Mouse (Mus musculus) retina, postnatal 7 days (tissue): ENCODE data around the gene Arhgap45.
"Not testable (repeated sequence)": the region's sequence is repeated elsewhere in the genome, so short reads cannot be mapped to it uniquely, and the experiment has no call there.

Experiments used
- DNase-seq: peaks from one replicate; pipeline ENCODE4 v3.0.0-alpha.2; 2012; ENCODE audit warnings: low read depth, low spot score

Arhgap45 gene

DNA sequence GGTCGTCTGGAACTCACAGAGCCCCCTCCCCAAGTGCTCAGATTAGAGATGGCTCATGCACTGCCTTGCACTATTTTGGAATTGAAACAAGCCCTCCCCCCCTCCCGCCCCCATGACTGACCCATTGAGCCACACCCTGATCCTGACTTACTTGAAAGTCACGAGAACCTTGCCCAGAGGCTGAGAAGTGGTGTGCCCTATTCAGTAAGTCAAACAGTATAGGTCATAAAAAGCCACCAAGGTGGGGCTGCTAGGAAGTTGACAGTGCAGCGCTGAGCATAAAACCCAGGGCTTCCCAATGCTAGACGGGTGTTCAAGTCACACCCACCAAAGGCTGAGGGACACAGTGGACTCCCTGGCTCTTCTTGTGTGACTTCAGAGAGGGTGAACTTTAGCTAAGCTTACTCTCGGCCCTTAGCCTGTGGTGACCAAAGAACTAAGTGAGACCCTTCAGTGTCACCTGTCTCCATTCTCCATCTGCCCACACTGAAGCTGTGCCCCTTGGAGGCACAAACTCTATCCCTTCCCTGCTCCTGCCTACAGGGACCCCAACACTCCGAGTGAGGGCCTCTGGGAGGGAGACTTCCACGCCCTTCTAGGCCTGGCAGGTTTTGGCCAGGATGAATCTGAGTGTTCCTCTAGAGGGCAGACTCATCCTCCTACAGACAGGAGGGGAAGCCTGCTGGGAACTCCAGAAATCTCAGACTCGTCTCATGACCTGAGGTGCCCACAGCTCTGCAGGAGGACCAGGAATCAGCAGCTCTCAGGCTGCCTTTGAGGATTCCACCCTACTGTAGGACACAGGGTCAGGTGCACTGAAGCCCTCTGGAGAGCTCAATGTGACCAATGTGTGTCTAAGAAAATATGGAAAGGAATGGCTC lies 17.3 kb downstream of the Arhgap45 start:
- DNase-seq = no peak

GRCm38 (mm10) chr10:80035148-80035547 lies 18.7 kb downstream of the Arhgap45 start:
- DNase-seq = no peak

GRCm38 (mm10) chr10:80035686-80036085 lies 19.2 kb downstream of the Arhgap45 start:
- no peak for DNase-seq

- no peak for DNase-seq
Observed at GRCm38 (mm10) chr10:80036832-80037231, 20.4 kb downstream of the Arhgap45 start.

DNA sequence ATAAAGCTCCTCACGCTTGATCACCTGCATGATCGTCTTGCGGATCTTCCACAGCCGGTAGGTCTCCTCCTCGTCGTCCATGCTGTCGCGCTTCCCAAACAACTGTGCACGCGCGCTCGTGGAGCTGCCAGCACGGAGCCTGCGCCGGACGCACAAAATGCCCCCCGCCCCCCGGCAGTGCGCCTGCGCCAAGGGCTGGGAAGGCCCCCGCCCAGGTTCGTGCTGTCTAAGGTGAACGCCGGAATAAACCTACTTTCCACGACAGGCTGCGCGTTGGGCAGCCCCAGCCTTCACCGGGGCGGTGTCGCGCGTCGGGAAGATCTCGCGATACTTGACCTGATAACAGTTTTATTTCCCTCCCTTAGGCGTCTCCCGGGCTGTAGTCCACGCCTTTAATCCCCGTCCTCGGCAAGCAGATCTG lies 23.1 kb downstream of the Arhgap45 start, which contains the start of gene Polr2e:
Gene Polr2e (minus strand): TSS at position 237 of the 421 bp plus-strand sequence.
- DNase-seq = peak; percentile 98

GRCm38 (mm10) chr10:80041409-80042060 lies 25.1 kb downstream of the Arhgap45 start:
- DNase-seq = not testable (repeated sequence)

- no peak for DNase-seq
Observed at GRCm38 (mm10) chr10:80044087-80044486, 27.6 kb downstream of the Arhgap45 start.

DNA sequence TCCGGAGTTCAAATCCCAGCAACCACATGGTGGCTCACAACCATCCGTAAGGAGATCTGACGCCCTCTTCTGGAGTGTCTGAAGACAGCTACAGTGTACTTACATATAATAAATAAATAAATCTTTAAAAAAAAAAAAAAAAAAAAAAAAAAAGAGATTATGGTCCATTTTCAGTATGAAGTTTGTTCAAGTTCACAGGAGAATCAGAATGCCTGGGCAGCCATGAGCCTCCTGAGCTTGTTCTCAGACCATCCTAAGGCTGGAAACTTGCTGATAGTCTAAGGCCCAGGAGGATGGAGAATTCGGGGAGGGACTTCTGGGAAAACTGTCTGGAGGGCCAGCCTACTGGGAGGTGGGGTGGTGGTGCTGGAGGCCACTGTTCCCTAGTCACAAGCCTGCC lies 28.9 kb downstream of the Arhgap45 start:
- not testable (repeated sequence) for DNase-seq

DNA sequence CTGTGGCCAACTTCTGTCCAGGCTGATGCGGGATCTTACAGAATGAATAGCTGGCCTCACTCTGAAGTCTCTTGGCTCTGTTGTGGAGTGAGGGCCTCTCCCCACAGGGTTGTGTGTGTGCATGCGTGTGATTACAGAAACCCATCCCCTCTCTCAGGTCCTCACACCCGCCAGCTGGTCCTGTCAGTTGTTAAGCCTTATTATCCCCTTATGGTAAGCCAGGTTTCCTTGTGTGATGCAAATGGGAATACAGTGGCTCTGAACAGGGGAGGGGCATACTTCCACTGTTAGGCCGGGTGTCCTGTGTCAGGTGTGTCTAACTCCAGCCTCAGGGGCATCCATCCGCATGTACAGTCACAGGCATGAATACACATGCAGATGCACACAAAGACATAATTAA lies 29.3 kb downstream of the Arhgap45 start:
- DNase-seq = peak; percentile 64

DNA sequence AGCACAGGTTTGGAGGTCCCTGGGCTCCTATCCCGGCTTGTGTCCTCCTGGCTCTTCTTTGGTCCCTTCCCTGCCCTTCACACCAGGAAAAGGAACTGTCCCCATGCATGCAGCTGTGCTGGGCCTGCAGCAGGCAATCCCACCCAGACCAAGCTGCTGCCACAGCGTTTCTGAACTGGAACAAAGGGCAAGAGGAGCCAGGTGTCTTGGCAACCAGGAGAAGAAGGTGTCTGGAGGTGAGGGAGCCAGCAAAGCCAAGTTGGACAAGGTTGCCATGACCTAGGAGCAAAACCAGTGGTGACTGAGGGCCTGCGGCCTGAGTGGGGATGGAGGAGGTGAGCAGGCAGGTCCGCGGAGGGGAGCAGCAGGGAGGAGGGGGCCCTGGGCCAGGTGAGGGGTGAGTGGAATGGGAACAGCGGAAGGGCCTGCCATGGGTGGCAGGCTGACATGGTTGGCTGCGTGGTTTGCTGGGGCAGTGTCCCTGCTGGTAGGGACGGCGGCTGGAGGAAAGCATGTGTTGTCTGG lies 30.6 kb downstream of the Arhgap45 start, which contains the start of gene Gpx4:
Gene Gpx4 (plus strand): TSS at position 126 of the 525 bp plus-strand sequence.
- DNase-seq = no peak

DNA sequence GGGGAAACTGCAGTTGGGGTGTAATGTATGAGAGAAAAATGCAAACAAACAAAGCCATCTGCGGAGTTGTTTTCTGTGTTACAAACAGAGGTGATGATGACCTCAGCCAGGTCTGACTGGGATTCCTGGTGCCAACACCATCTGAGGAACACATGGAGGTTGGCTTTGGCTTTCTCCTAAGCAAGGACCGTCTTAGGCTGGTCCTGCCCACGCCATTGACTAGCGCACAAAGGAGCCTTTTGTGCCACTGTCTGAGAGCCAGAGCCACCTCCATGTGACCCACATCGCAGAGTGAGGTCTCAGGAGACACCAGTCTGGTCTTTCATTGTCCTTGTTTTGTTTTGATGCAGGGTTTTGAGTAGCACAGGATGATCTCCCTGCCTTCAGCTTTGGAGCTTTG lies 31.9 kb downstream of the Arhgap45 start:
- DNase-seq = no peak

- DNase-seq = no peak
Observed at GRCm38 (mm10) chr10:80048834-80049233, 32.4 kb downstream of the Arhgap45 start.

DNA sequence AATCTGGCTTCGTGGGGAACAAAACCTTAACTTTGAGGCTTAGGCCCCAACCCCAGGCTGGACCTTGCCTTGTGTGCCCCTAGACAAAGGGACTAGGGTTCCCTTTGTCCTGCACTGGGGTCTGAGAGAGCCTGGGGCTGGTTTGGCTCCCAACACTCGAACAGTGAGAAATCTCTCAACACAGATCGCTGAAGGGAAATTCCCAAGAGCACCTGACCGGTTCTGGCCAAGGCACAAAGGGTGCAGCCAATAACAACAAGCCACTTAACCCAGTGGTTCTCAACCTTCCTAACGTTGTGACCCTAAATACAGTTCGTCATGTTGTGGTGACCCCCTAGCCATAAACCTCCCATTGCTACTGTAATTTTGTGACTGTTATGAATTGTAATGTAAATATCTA lies 33.8 kb downstream of the Arhgap45 start:
- no peak for DNase-seq

DNA sequence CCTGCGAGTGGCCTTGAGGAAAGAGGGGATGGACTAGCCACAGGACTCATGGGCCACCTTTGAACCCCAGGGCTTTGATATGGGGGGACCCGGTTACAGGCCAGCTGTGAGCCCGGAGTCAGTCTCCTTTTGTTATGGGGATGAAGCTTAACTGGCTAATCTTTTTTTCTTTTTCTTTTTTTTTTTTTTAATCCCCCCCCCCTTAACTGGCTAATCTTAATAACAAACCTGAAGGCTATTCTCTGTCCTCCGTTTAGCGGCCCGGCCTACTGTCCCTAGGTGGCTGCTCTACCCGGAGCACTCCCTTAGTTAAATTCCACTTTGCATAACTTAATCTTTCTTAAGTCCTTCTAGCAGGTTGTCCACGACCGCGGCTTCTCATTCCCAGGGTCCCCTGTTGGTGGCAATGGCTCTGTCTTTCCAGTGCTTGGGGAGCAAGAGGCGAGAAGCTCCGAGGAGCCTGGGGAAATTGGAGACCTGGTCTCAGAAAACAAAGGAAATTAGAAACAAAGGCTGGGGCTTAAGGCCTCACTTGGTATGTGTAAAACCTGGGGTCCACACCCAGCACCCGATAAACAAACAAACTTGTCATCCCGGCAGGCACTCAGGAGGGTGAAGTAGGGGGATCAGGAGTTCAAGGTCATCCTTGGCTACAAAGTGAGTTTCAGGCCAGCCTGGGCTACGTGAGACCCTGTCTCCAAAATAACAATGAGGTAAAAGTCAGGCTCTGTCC lies 34.6 kb downstream of the Arhgap45 start:
- DNase-seq = no peak

GRCm38 (mm10) chr10:80051618-80052373 lies 35.3 kb downstream of the Arhgap45 start:
- DNase-seq = peak; percentile 67

GRCm38 (mm10) chr10:80052374-80052764 lies 35.9 kb downstream of the Arhgap45 start:
- no peak for DNase-seq

GRCm38 (mm10) chr10:80053259-80053780 lies 36.9 kb downstream of the Arhgap45 start:
- peak; percentile 100 for DNase-seq

- DNase-seq = no peak
Observed at GRCm38 (mm10) chr10:80053831-80054815, 37.7 kb downstream of the Arhgap45 start.

GRCm38 (mm10) chr10:80054911-80055310 lies 38.5 kb downstream of the Arhgap45 start:
- DNase-seq = not testable (repeated sequence)
